Mouse (Mus musculus) cerebellum, adult 2 months (tissue): Measurements from ENCODE around the gene Dctn5.

Source experiments
- CTCF ChIP-seq: fragments of 200-500 bp; IDR thresholded peaks from 2 replicates; pipeline ENCODE4 v1.5.1; 2011; ENCODE audit warnings: low read depth, mild to moderate bottlenecking, control low read depth, low read length, moderate library complexity, borderline replicate concordance; ENCODE audit not compliant: insufficient read depth
- POLR2A ChIP-seq: fragments of 200-500 bp; IDR thresholded peaks from 2 replicates; pipeline ENCODE4 v1.6.1; 2011; ENCODE audit warnings: low read length, control low read depth, borderline replicate concordance; ENCODE audit not compliant: insufficient read depth

DNA sequence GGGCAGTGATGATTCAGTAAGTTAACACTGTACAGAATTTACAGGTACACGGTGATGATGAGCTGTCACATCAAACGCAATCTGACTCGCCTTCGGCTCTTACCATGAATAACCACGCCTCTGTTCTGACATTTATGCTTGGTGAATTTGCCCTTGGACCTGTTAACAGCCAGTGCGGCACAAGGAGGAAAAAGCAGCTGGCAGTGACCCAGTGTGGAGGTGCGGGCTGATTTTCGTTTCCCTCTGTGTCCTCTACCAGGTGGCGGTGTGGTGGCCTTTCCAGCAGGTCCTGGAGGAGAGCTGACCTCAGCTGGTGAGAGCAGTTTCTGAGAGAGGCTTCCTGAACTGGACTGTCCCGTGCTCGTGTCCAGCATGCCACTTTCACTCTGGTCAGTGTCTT is 5.9 kb upstream of the Dctn5 start:
- TF ChIP-seq CTCF = no peak
- no peak for TF ChIP-seq POLR2A
